Mouse (Mus musculus) urinary bladder, postnatal 36 days (tissue): ENCODE results near the gene Ece1.

Source experiments
- DNase-seq, 2 experiments: peaks; one replicate each; pipeline ENCODE4 v3.0.0; 2022; ENCODE audit warnings: low spot score in 2 of 2, mixed read lengths in 1 of 2

The Ece1 gene

GRCm38 (mm10) chr4:137882663-137883062 lies 20.6 kb downstream of the Ece1 start:
- no peak for DNase-seq

- DNase-seq: no peak
These were observed 21.6 kb downstream of the Ece1 start for GRCm38 (mm10) chr4:137883513-137884150.

GRCm38 (mm10) chr4:137887337-137887992 lies 25.4 kb downstream of the Ece1 start:
- DNase-seq: no peak

GRCm38 (mm10) chr4:137887993-137888388 lies 26.0 kb downstream of the Ece1 start:
- DNase-seq: no peak

DNA sequence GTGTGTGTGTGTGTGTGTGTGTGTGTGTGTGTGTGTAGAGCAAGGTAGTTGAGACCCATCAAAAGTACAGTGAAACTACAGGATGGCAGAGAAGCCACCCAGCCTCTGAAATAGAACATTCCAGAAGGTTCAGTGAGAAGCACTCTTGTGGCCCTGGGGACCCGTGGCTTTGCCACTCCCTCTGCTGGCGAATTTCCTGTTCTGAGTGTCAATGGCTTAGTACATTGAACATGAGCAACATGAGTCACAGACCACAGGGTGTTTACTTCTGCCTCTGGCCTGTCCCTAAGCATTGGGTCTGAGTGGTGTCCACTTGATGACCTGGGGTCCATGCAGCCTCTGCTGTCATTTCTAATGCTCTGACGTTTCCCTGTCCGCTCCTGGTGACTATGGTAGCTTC lies 28.6 kb downstream of the Ece1 start:
- peak; percentile 54 to 76 for DNase-seq

DNA sequence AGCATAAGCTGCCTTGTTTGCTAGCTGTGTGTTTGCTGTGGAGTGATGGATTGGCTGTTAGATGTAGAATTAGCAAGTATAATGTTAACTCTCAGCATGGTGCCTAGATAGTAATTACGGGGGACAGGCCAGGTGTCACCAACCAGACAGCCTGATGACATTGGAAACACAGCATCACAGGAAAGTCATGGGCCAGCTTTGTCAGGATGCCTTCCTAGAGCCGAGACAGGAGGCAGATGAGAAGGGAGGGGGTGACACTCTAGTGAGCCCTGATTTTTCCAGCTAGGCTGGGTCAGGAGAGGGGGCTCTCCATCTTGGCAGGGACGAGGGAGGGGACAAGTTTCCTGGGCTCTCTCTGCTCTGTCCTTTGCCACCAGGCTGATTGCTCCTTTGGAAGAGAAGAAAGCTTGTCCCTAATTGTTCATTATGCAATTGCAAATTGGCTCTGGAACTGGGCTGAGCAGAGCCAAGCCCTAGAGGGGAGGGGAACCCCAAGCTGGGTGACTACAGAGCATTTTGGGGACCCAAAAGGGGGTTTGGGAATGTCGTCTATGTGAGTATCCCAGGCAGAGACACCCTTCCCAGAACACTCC lies 29.6 kb downstream of the Ece1 start:
- DNase-seq: peak in 1 of 2 experiments; percentile 48

DNA sequence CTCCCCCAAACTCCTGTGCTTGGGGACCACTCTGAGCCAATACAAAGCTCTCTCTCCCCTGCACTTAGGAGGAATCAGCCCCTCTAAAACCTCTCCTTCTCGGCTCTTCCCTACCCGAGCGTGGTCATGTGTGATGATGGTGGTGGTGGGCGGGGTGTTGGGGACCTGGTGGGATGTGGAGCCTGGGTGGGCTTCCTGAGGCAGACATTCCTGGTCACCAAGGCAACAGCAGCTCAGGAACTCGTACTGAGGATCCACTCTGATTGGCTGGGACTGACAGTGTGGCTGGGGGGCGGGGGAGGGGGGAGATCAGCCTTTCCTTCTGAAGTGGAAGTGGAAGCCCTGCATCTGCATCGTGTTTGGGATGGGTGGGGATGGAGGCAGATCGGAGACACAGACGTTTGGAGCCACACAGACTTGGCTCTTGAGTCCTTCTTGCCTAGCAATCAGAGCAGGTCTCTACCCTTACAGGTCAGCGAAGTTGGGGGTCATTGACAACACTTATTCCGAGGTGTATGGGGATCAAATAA lies 30.7 kb downstream of the Ece1 start:
- no peak for DNase-seq

DNA sequence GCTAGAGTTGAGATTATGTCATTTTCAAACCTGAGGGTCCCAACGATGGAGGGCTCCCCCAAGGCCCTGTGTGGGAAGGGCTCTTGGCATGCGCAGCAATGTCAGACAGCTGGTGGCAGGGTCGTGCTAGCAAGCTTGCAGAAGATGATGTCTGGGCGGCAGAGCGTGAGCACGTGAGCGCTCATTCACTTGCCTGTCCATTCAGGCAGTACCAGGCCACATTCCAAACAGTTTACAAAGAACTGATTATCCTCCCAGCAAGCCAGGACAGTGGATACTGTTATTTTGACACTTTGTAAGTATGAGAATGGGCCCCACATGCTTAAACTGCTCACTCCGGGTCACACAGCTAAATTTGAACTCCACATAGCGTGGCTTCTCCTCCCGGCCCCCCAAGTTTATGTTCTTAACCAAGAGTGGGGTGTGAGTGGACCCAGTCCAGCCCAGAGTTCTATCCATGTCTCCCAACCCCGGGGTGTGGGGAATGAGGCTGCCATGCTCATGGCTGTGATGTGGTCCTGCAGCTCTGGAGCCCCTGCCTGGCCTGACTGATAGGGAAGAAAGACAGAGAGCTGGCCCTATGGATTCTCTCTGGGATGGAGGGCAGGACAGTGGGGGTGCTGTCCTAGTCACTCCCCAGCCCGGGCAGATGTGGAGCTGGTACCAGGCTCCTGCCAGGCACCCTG lies 34.7 kb downstream of the Ece1 start:
- no peak for DNase-seq

- DNase-seq: peak; percentile 35 to 77
These were observed 35.2 kb downstream of the Ece1 start for GRCm38 (mm10) chr4:137897298-137897612.

DNA sequence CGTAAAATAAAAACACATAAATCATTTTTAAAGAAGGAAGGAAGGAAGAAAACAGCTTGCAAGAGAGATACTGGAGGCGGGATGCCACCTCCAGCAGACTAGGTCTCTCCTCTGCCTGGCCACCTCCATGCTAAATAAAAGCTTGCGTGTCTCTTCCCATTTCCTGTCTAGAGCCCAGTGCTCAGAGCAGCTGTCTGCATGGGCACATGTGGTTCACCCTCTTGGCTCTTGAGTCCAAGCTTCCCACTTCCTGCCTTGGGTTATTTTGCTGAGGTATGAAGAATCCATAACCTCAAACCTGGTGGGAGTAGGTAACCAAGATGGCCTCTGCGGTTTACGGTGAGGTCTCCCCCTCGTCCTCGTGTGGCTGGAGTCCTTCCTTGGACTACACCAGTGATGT lies 36.5 kb downstream of the Ece1 start:
- DNase-seq: no peak

- no peak for DNase-seq
These were observed 40.2 kb downstream of the Ece1 start for GRCm38 (mm10) chr4:137902268-137902667.

GRCm38 (mm10) chr4:137902873-137903272 lies 40.8 kb downstream of the Ece1 start:
- DNase-seq: no peak

GRCm38 (mm10) chr4:137904956-137905551 lies 43.0 kb downstream of the Ece1 start:
- no peak for DNase-seq

- DNase-seq: peak in 1 of 2 experiments; percentile 69
These were observed 45.9 kb downstream of the Ece1 start for GRCm38 (mm10) chr4:137907979-137908378.

DNA sequence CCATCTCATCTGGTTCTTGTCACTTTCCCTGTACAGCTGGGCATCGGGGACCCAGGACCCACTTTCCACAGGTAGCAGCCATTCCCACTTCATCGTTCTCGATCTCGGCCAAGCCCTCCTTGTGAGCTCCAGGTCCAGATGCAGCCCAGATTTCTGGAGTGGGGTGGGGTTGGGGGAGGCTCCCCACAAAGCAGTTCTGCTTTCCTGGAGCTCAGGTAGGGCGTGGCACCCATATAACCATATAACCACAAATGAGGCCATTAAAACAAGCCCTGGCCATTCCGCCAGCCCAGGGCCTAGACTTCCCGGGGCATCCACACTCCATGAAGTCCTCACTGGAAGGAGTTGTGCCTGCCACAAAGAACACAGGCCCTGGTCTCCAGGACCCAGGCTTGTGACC lies 46.5 kb downstream of the Ece1 start:
- no peak for DNase-seq

DNA sequence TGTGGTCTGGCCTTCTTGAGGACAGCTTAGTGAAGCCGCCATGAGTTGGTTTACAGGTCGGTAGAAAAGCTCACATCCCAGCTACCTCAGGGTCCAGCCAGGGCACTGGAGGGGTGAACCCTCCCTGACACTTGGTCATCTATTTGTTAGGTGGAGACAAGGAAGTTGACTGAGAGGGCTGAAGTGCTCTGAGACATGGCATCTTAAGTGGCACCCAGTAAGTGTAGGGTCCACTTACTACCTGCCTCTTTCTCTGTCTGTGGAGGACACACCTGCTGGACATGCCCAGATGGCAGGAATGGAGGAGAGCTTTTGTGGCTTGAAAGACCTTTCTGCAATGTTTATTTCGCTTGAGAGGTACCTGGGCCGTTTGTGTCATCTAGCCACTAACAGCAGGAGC lies 46.9 kb downstream of the Ece1 start:
- no peak for DNase-seq

GRCm38 (mm10) chr4:137909471-137909870 lies 47.4 kb downstream of the Ece1 start:
- DNase-seq: no peak

DNA sequence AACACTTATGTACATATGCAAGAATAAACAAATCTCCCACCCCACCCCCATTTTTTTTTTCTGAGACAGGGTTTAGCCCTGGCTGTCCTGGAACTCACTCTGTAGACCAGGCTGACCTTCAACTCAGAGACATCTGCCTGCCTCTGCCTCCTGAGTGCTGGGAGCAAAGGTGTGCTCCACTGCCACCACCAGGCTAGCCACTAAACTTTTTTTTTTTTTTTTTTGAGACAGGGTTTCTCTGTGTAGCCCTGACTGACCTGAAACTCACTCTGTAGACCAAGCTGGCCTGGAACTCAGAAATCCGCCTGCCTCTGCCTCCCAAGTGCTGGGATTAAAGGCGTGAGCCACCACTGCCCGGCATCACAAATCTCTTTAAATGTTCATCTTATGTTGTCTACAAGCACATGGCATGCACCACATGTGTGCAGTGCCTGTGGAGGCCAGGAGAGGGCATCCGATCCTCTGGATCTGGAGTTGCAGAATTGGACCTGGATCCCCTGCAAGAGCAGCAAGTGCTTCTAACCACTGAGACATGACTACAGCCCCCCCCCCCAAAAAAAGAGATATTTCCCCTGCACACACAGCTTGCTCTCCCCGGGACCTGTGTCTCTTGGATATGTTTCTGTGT lies 48.5 kb downstream of the Ece1 start:
- no peak for DNase-seq

GRCm38 (mm10) chr4:137911657-137912056 lies 49.6 kb downstream of the Ece1 start:
- no peak for DNase-seq

DNA sequence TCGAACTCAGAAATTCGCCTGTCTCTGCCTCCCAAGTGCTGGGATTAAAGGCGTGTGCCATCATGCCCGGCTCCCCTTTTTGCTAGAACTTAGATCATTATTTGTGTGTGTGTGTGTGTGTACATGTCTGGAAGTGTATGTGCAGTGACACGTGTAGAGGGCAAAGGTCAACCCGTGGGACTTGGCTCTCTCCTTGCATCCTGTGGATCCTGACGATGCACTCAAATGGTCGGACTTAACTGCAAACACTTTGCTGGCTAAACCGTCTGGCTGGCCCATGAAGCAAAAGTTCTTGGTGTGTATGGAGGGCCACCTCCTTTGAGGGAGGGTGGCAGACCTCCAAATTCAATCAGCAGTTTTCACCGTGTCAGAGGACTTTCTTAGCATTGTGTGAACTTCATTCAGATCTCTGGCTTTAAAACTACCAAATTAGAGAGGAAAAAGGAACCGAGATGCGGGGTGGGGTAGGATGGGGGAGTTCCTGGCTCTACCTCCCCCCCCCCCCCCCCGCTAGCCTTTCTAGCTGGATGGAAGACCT lies 50.8 kb downstream of the Ece1 start:
- no peak for DNase-seq

- peak; percentile 80 to 88 for DNase-seq
These were observed 51.5 kb downstream of the Ece1 start for GRCm38 (mm10) chr4:137913321-137914057.
